Mouse (Mus musculus) granulocyte monocyte progenitor cell, adult 5-6 weeks (primary cell): ENCODE data around the gene Cyp4a14. TPM values are rescaled to one million over a fixed set of nuclear protein-coding genes. Genes with fewer than 3 reads are reported as not detected.
A peak's percentile ranks its signal among the peaks of the same experiment; 100 is the strongest.
"Not testable (repeated sequence)": the region's sequence is repeated elsewhere in the genome, so short reads cannot be mapped to it uniquely, and the experiment has no call there.

Source experiments
- ATAC-seq: replicated peaks from 2 replicates; pipeline ENCODE4 v1.8.0; 2016; ENCODE audit warnings: mild to moderate bottlenecking, moderate TSS enrichment, inconsistent platforms; ENCODE audit not compliant: poor library complexity, severe bottlenecking
- total RNA-seq, 2 experiments: library from RNA; stranded (forward) in 1 of 2; stranded (reverse) in 1 of 2; fragments of 200-712, 200-1000 nt in 1 of 2; fragments of >200 nt in 1 of 2; fragmentation: Nextera tagmentation in 1 of 2; gene quantifications; 2 replicates each; pipeline ENCODE4 v1.2.3; 2014 to 2017

Gene Cyp4a14
- not detected in 2 replicates for total RNA-seq (2014; fragmentation: Nextera tagmentation)
- total RNA-seq (2017), result not detected in 2 replicates

DNA sequence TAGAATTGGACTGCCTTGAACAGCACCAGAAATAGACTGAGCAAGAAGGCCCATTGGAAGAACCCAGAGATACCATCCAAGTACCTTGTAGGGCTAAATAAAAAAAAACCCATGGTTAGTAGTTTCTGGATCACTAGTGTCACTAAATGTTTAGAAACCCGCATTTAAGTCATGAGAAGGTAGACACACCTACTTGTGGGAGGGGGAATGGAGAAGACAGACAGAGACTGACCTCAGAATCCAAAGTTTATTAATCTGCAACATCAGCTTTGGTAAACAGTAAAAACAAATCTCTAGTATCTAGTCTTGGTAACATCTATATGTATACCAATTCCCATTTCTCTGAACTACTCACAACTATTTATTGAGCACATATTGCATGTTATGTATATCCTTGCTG lies at the start of gene Cyp4a14:
Cyp4a14 (minus strand) TSS at position 142 of the 400 bp plus-strand sequence.
- no peak for ATAC-seq

DNA sequence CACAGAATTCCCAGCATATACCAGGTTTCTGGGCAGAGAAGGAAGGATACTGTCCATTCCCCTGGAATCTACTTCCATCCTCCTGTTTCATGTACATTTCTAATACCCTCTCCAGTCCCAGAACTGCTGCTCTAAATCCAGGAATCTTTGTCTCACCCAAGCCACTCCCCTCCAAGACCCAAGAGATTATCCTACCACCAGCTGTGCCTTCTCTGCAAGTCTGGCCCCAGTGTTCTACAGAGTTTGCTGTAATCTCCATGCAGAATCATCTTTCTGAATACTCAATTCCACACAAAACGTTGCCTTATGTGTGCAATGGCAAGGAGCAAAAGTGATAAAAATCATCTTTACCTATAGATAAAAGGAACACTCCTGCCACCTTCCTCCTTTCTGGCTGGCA lies 49.2 kb upstream of the Cyp4a14 start:
- ATAC-seq, result no peak

DNA sequence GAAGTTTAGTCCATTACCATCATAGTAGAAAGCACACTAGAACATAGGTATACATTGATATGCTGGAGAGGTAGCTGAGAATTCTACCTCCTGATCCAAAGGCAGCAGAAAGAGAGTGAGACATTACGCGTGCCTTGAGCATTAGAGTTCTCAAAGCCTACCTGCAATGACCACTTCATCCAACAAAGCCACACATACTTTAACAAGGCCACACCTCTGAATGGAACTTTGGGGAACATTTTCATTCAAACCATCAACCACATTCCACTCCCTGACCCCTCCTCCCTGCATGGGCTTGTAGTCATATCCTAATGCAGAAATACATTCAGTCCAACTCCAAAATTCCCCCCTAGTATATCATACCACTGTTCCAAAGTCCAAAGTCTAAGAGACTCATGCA lies 25.8 kb upstream of the Cyp4a14 start:
- ATAC-seq, result no peak

DNA sequence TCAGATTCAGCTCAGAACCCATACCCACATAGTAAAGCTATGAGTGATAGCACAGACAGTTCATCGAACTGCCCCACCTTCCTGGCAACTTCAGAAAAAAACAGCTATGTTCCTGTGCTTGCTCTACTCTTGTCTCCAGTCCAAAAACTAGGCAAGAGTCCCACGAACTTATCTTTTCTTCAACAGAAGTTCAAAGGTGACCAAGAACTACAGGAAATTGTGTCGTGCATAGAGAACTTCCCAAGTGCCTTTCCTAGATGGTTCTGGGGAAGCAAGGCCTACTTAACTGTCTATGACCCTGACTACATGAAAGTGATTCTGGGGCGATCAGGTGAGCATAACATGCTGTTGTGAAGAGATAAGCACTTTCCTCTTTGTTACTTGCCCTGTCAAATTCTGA lies 23.5 kb upstream of the Cyp4a14 start:
- no peak for ATAC-seq

DNA sequence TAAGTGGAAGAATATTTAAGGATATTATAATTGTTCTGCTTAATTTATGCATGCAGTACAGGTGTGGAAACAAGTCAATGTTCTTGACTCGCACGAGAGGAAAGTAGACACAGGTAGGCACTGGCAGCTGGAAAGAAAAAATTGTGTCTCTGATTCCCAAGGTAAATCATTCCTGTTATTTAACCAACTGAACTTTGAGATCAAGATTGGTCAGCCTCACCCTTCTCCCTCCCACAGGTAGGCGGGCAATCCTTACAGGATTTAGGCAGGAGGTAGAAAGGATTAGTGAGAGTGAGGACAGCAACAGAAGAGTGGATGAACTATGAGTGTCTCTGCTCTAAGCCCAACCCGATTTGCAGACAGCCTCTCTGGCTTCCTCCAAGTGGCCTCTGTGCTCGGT lies 22.1 kb upstream of the Cyp4a14 start, which contains the start of gene Cyp4a10:
Cyp4a10 (plus strand) TSS at position 265 of the 400 bp plus-strand sequence.
- not testable (repeated sequence) for ATAC-seq

DNA sequence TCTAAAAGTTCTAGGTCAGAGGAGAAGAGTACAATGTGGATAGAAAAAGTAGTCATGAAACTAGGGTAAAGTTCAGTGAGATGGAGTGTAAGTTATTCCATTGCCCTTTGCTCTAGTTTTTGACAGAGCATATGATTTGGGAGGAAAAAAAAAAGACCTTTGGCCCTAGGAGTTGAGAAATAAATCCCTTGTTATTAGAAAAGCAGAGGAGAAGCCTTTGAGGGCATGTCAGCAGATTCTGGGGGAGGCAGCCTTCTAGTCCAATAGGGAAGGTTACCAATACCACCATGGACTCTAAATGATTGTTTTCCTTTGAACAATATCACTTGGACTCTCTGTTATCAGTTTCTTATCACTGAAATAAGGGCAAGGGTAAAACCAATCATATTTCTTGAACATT lies 18.0 kb upstream of the Cyp4a14 start:
- not testable (repeated sequence) for ATAC-seq

DNA sequence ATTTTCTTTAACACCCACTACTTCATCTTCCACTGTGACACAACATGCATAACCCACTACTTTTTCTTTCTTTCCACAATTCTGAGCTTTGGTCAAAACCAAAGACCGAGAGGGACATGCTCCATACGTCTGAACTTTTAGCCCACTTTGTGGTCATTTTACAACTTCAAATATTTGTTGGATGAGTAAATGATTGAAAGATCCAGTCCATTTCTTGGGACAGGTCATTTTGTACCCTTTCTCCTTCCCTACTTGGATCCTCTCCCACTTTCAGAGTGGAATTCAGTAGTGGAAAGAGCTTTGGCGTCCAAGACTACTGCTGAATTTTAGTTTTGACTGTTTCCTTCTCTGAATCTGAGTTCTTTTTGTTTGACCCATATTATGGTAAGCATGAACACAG lies 1.5 kb upstream of the Cyp4a14 start:
- no peak for ATAC-seq

DNA sequence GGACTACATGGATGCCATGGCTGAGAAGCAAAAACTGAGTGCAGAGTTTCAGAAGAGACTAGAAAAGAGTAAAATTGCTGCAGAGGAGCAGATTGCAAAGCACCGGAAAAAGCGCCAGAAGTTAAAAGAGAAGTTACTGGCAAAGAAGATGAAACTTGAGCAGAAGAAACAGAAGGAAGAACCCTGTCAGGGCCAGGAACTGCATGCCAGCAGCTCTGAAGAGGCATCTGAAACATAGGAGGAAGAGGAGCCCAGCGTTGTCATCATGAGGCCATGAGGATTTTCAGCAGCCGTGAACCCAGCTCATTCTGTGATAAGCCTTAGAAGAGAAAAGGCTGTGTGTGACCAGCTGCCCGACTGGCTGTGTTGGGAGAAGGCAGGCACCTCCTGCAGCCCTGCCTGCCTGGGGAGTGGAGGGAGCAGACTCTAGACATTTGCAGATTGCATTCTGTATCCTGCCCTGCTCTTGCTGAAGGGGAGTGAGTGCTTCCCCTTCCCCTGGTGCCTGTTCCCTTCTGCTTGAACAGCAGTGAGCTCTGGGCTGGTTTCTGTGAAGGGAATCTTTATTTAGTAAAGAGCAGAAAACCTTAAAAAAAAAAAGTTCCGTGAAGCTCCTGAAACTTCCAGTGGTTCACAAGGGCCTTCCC lies 14.8 kb downstream of the Cyp4a14 start:
- peak; percentile 33; the same call in 1 of the 2 replicates for ATAC-seq

DNA sequence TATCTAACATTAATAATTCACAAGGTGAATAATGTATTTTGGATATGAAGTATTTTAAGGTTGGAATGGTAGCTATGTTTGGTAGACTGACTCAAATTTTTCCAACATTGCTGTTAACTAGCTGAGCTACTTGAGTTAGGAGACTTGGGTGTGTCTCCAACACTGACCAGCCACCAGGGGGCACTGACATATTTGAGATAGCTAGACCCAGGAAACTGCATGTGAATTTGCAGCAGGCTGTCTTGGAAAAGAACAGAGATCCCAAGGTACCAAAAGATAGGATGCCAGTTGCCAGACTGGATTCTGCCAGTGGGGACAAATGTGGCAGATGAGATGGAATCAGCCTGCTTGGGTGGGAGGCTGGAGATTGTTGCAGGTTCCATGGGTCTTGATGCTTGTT lies 19.9 kb downstream of the Cyp4a14 start:
- peak; percentile 79 for ATAC-seq

DNA sequence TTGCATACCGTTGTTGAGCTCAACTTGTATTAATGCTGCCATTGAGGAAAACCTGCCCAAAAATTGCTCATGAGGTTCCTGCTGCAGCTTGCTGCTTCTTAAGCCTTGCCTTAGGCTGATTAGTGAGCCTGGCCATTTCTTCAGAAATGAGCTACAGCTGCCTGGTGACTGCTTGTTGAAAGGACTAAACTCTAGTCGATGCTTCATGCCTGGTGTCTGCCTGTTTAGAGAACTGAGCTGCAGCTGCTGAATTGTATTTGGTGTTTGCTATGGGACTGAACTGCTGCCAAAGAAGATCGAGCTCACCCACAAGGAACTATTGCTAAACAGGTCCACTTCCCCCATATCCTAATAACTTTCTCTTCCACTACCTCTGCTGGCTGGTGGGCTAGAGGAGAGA lies 22.4 kb downstream of the Cyp4a14 start:
- ATAC-seq, result peak; percentile 52

DNA sequence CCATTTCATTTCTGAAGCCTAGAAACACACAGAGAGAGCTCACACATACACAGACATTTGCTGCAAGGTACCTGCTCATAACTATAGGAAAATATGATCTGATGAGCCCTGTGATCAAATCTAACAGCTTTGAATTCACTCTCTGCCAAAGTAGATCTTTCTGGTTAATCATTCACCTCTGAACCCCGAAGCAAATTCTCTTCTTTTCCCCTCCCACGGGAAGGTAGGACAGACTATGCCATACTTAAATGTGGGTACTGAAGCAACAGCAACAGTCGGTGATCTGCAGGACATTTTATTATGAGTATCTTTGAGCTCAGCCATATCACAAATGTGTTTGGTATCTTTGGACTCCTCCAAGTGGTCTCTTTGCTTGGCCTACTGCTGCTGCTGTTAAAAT lies 43.6 kb downstream of the Cyp4a14 start, which contains the start of gene Cyp4a30b:
Cyp4a30b (plus strand) TSS at position 301 of the 400 bp plus-strand sequence.
- ATAC-seq, result no peak

DNA sequence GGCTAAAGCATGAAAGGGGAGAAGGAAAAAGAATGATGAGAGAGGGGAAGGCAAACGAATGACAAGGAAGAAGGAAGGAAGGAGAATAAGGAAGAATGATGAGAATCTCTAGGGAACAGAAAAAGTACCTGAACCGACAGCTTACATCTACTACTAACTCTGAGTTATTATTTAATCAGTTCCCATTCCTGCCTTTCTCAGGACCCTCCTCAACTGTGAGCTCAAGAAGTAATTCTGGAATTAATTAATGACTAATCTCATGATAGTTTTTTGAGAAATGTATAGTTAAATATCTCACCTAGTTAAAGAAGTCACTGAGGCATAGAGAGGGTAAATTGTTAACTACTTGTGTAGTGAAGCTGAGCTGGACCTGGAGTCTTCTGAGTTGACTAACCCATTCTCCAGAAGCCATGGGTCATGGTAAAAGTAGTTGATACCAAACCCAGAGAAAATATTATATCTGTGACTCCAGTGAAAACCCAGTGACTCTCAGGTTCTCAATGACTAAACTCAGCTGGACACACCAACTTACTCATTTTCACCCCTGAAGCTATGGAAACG lies 45.3 kb downstream of the Cyp4a14 start:
- no peak for ATAC-seq

Other genes starting within 250 kb of the Cyp4a14 start
- gene Cyp4a12a, start 197.1 kb downstream of the Cyp4a14 start, total RNA-seq (2014; fragmentation: Nextera tagmentation), result not detected in 2 replicates
- gene Cyp4a12a, start 197.1 kb downstream of the Cyp4a14 start, total RNA-seq (2017), result not detected in 2 replicates
- not detected in 2 replicates for gene Cyp4a12b, start 84.5 kb downstream of the Cyp4a14 start, total RNA-seq (2014; fragmentation: Nextera tagmentation)
- gene Cyp4a12b, start 84.5 kb downstream of the Cyp4a14 start, total RNA-seq (2017), result not detected in 2 replicates
- not detected in 2 replicates for gene Cyp4a30b, start 43.5 kb downstream of the Cyp4a14 start, total RNA-seq (2014; fragmentation: Nextera tagmentation)
- not detected in 2 replicates for gene Cyp4a30b, start 43.5 kb downstream of the Cyp4a14 start, total RNA-seq (2017)
- not detected in 2 replicates for gene Cyp4a10, start 22.1 kb upstream of the Cyp4a14 start, total RNA-seq (2014; fragmentation: Nextera tagmentation)
- gene Cyp4a10, start 22.1 kb upstream of the Cyp4a14 start, total RNA-seq (2017), result not detected in 2 replicates
- gene Cyp4a31, start 67.5 kb upstream of the Cyp4a14 start, total RNA-seq (2014; fragmentation: Nextera tagmentation), result not detected in 2 replicates
- not detected in 2 replicates for gene Cyp4a31, start 67.5 kb upstream of the Cyp4a14 start, total RNA-seq (2017)
- gene Cyp4a32, start 104.8 kb upstream of the Cyp4a14 start, total RNA-seq (2014; fragmentation: Nextera tagmentation), result not detected in 2 replicates
- gene Cyp4a32, start 104.8 kb upstream of the Cyp4a14 start, total RNA-seq (2017), result not detected in 2 replicates
- gene Cyp4b1, start 151.6 kb upstream of the Cyp4a14 start, total RNA-seq (2014; fragmentation: Nextera tagmentation), result not detected in 2 replicates
- gene Cyp4b1, start 151.6 kb upstream of the Cyp4a14 start, total RNA-seq (2017), result not detected in 2 replicates
- 38.4 and 43.2 TPM in 2 replicates for gene Efcab14, start 241.6 kb upstream of the Cyp4a14 start, total RNA-seq (2014; fragmentation: Nextera tagmentation)
- gene Efcab14, start 241.6 kb upstream of the Cyp4a14 start, total RNA-seq (2017), result 24.1 and 25.4 TPM in 2 replicates